ENCODE assay signal across 10 mouse cellular contexts in the genomic region with DNA sequence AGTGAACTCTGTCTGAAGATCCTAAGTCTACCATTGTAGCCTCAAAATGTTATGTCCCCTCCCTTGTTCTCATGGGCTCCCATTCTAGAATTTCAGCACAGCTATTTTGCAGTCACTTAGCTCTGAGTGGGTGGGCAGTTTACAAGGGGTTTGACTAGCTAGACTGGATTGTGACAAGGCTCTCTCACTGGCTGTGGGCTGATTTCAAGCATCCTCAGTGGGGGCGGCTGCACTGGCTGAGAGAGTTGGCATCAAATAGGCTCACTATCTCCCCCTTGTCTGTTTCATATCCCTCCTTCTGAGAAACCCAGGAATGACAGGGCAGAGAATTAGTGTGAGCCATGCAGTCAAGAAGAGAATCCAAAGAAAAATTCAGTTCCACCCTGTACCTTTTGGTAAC.
"Had no signal": no experiment of that assay in that cellular context is flagged by ENCODE, and none has a peak within 500 bp of the region (broad histone marks: within the 10 kb centered on the region; RNA-seq: fewer than 3 reads in every experiment).

No protein-coding gene starts in this region.

- DNase-seq: lung, adult 18-20 months; lung, embryonic 14.5 days; lung, postnatal 10 days; lung, postnatal 4 days; midbrain, embryonic 14.5 days; retina, postnatal 1 day; spleen, adult 18-20 months; thymus, adult 2 months; thymus, postnatal 25 days; thymus, postnatal 4 days had no signal
